Mouse (Mus musculus) MEL (cell line): ENCODE data around the gene Slc44a2. TPM values are rescaled to one million over a fixed set of nuclear protein-coding genes. Genes with fewer than 3 reads are reported as not detected.
"Not testable (repeated sequence)": the region's sequence is repeated elsewhere in the genome, so short reads cannot be mapped to it uniquely, and the experiment has no call there.

ENCODE experiments used
- DNase-seq: peaks from one replicate; pipeline ENCODE4 v3.0.0; 2011; ENCODE audit warnings: low read depth, low spot score
- H3K27ac ChIP-seq: 2 replicates; pipeline ENCODE4 v1.5.1; 2012; ENCODE audit warnings: low read depth, mild to moderate bottlenecking, control low read depth, low read length, moderate library complexity; ENCODE audit not compliant: control insufficient read depth
- H3K27me3 ChIP-seq, 2 experiments: fragments of 150-350 bp in 1 of 2; sonication (generic) in 1 of 2; 2 replicates each; pipeline ENCODE4 v1.6.1; 2012; ENCODE audit warnings: low read length in 2 of 2, mild to moderate bottlenecking in 2 of 2, improper control_type of control experiment in 1 of 2, moderate library complexity in 1 of 2; ENCODE audit not compliant: insufficient read depth in 2 of 2, control insufficient read depth in 1 of 2
- H3K36me3 ChIP-seq, 2 experiments: 2 replicates each; pipeline ENCODE4 v1.6.1; 2012 to 2014; ENCODE audit warnings: low read length in 2 of 2, improper control_type of control experiment in 1 of 2, inconsistent platforms in 1 of 2, mild to moderate bottlenecking in 1 of 2; ENCODE audit not compliant: insufficient read depth in 2 of 2, control insufficient read depth in 1 of 2
- H3K4me1 ChIP-seq, 2 experiments: fragments of 150-350 bp in 1 of 2; sonication (generic) in 1 of 2; 2 replicates each; pipeline ENCODE4 v1.6.1; 2012; ENCODE audit warnings: low read length in 2 of 2, improper control_type of control experiment in 1 of 2, mild to moderate bottlenecking in 1 of 2; ENCODE audit not compliant: insufficient read depth in 2 of 2, control insufficient read depth in 1 of 2
- H3K4me3 ChIP-seq, 2 experiments: fragments of 150-350 bp in 1 of 2; sonication (generic) in 1 of 2; 2 replicates each; pipeline ENCODE4 v1.5.1; 2012; ENCODE audit warnings: low read depth in 2 of 2, low read length in 2 of 2, mild to moderate bottlenecking in 2 of 2, moderate library complexity in 2 of 2, control low read depth in 1 of 2, improper control_type of control experiment in 1 of 2; ENCODE audit not compliant: control insufficient read depth in 1 of 2, insufficient read depth in 1 of 2
- H3K79me2 ChIP-seq: 2 replicates; pipeline ENCODE4 v1.6.1; 2012; ENCODE audit warnings: mild to moderate bottlenecking, low read length, moderate library complexity; ENCODE audit not compliant: control insufficient read depth, poor library complexity, insufficient read depth
- H3K9ac ChIP-seq: 2 replicates; pipeline ENCODE4 v1.6.1; 2012; ENCODE audit warnings: low read depth, mild to moderate bottlenecking, control low read depth, low read length, moderate library complexity; ENCODE audit not compliant: control insufficient read depth, poor library complexity, severe bottlenecking
- H3K9me3 ChIP-seq: fragments of 150-350 bp; sonication (generic); replicated peaks from 2 replicates; pipeline ENCODE4 v1.6.1; 2012; ENCODE audit warnings: mild to moderate bottlenecking, low read length, improper control_type of control experiment, moderate library complexity; ENCODE audit not compliant: insufficient read depth
- BHLHE40 ChIP-seq: IDR thresholded peaks from 2 replicates; pipeline ENCODE4 v1.6.1; 2012; ENCODE audit warnings: low read depth, mild to moderate bottlenecking, inconsistent platforms, low read length, improper control_type of control experiment, borderline replicate concordance
- CHD1 ChIP-seq: IDR thresholded peaks from 2 replicates; pipeline ENCODE4 v1.6.1; 2012; ENCODE audit warnings: low read depth, mild to moderate bottlenecking, inconsistent platforms, low read length, improper control_type of control experiment
- CTCF ChIP-seq, 3 experiments: IDR thresholded peaks in 2 of 3; conservative IDR thresholded peaks in 1 of 3; 2 replicates each; pipeline ENCODE4 v1.5.1; 2011 to 2012; ENCODE audit warnings: low read length in 3 of 3, low read depth in 2 of 3, mild to moderate bottlenecking in 2 of 3, improper control_type of control experiment in 1 of 3, inconsistent platforms in 1 of 3, mixed read lengths in 1 of 3, moderate library complexity in 1 of 3; ENCODE audit not compliant: control insufficient read depth in 1 of 3, insufficient read depth in 1 of 3, poor library complexity in 1 of 3, severe bottlenecking in 1 of 3
- GABPA ChIP-seq: IDR thresholded peaks from 2 replicates; pipeline ENCODE4 v1.6.1; 2012; ENCODE audit warnings: low read depth, mild to moderate bottlenecking, inconsistent platforms, low read length, improper control_type of control experiment, moderate library complexity
- GATA1 ChIP-seq: IDR thresholded peaks from 2 replicates; pipeline ENCODE4 v1.6.1; 2011; ENCODE audit warnings: low read depth, low read length, improper control_type of control experiment
- JUND ChIP-seq: IDR thresholded peaks from 2 replicates; pipeline ENCODE4 v1.6.1; 2011; ENCODE audit warnings: low read depth, mild to moderate bottlenecking, improper control_type of control experiment, low read length
- MAFK ChIP-seq: IDR thresholded peaks from 2 replicates; pipeline ENCODE4 v1.6.1; 2011; ENCODE audit warnings: low read depth, mild to moderate bottlenecking, low read length, improper control_type of control experiment, borderline replicate concordance
- MAZ ChIP-seq: IDR thresholded peaks from 2 replicates; pipeline ENCODE4 v1.6.1; 2012; ENCODE audit warnings: low read depth, mild to moderate bottlenecking, inconsistent platforms, low read length, improper control_type of control experiment
- MYB ChIP-seq: IDR thresholded peaks from 2 replicates; pipeline ENCODE4 v1.6.1; 2011; ENCODE audit warnings: mild to moderate bottlenecking, low read depth, low read length, improper control_type of control experiment
- MYC ChIP-seq: IDR thresholded peaks from 2 replicates; pipeline ENCODE4 v1.6.1; 2011; ENCODE audit warnings: low read depth, mild to moderate bottlenecking, low read length, improper control_type of control experiment, moderate library complexity
- POLR2A ChIP-seq, 2 experiments: IDR thresholded peaks; 2 replicates each; pipeline ENCODE4 v1.6.1; 2011 to 2012; ENCODE audit warnings: low read length in 2 of 2, mild to moderate bottlenecking in 2 of 2, control low read depth in 1 of 2, improper control_type of control experiment in 1 of 2, low read depth in 1 of 2, moderate library complexity in 1 of 2; ENCODE audit not compliant: control insufficient read depth in 1 of 2, insufficient read depth in 1 of 2, poor library complexity in 1 of 2
- POLR2AphosphoS5 ChIP-seq: IDR thresholded peaks from 2 replicates; pipeline ENCODE4 v1.6.1; 2012; ENCODE audit warnings: low read depth, borderline replicate concordance, mild to moderate bottlenecking, inconsistent platforms, low read length, moderate library complexity, mixed read lengths
- RAD21 ChIP-seq: IDR thresholded peaks from 2 replicates; pipeline ENCODE4 v1.6.1; 2011; ENCODE audit warnings: mild to moderate bottlenecking, low read depth, low read length, improper control_type of control experiment
- RCOR1 ChIP-seq: IDR thresholded peaks from 2 replicates; pipeline ENCODE4 v1.6.1; 2012; ENCODE audit warnings: low read depth, mild to moderate bottlenecking, inconsistent platforms, low read length, improper control_type of control experiment
- SMC3 ChIP-seq: IDR thresholded peaks from 2 replicates; pipeline ENCODE4 v1.6.1; 2011; ENCODE audit warnings: low read depth, low read length, improper control_type of control experiment
- TAL1 ChIP-seq: IDR thresholded peaks from 2 replicates; pipeline ENCODE4 v1.6.1; 2012; ENCODE audit warnings: mild to moderate bottlenecking, inconsistent platforms, low read length, moderate library complexity, mixed read lengths
- TBP ChIP-seq: IDR thresholded peaks from 2 replicates; pipeline ENCODE4 v1.8.0; 2011; ENCODE audit warnings: low read depth, low read length, improper control_type of control experiment
- UBTF ChIP-seq: IDR thresholded peaks from 2 replicates; pipeline ENCODE4 v1.6.1; 2012; ENCODE audit warnings: low read depth, mild to moderate bottlenecking, inconsistent platforms, low read length, improper control_type of control experiment, moderate library complexity, borderline replicate concordance; ENCODE audit not compliant: insufficient read depth
- USF1 ChIP-seq: IDR thresholded peaks from 2 replicates; pipeline ENCODE4 v1.6.1; 2014; ENCODE audit warnings: low read depth, mild to moderate bottlenecking, inconsistent platforms, low read length, improper control_type of control experiment, moderate library complexity
- USF2 ChIP-seq, 2 experiments: IDR thresholded peaks; 2 replicates each; pipeline ENCODE4 v1.6.1; 2011 to 2012; ENCODE audit warnings: improper control_type of control experiment in 2 of 2, low read length in 2 of 2, borderline replicate concordance in 1 of 2, inconsistent platforms in 1 of 2, low read depth in 1 of 2, mild to moderate bottlenecking in 1 of 2; ENCODE audit not compliant: insufficient read depth in 1 of 2
- ZKSCAN1 ChIP-seq: IDR thresholded peaks from 2 replicates; pipeline ENCODE4 v1.6.1; 2012; ENCODE audit warnings: low read depth, mild to moderate bottlenecking, inconsistent platforms, low read length, improper control_type of control experiment, moderate library complexity
- ZMIZ1 ChIP-seq: IDR thresholded peaks from 2 replicates; pipeline ENCODE4 v1.6.1; 2012; ENCODE audit warnings: low read depth, mild to moderate bottlenecking, inconsistent platforms, low read length, improper control_type of control experiment, moderate library complexity
- polyA plus RNA-seq, 2 experiments: library from polyadenylated mRNA; stranded (reverse) in 1 of 2; unstranded in 1 of 2; fragments of >175 nt in 1 of 2; fragments of >200 nt in 1 of 2; gene quantifications; 2 replicates each; pipeline versions ENCODE4 v1.2.1 to v1.2.4; 2012; ENCODE audit warnings: low replicate concordance in 2 of 2, low read depth in 1 of 2; ENCODE audit not compliant: insufficient read length in 2 of 2, insufficient read depth in 1 of 2, missing spikeins in 1 of 2
- total RNA-seq: library from RNA; depleted of rRNA; stranded (reverse); fragments of 300-350 nt; gene quantifications from 2 replicates; pipeline ENCODE4 v1.2.3, GENCODE M21; 2012

Gene Slc44a2
- total and polyA plus RNA-seq, 3 experiments, result 27.3 to 121 TPM; not detected in 1

DNA sequence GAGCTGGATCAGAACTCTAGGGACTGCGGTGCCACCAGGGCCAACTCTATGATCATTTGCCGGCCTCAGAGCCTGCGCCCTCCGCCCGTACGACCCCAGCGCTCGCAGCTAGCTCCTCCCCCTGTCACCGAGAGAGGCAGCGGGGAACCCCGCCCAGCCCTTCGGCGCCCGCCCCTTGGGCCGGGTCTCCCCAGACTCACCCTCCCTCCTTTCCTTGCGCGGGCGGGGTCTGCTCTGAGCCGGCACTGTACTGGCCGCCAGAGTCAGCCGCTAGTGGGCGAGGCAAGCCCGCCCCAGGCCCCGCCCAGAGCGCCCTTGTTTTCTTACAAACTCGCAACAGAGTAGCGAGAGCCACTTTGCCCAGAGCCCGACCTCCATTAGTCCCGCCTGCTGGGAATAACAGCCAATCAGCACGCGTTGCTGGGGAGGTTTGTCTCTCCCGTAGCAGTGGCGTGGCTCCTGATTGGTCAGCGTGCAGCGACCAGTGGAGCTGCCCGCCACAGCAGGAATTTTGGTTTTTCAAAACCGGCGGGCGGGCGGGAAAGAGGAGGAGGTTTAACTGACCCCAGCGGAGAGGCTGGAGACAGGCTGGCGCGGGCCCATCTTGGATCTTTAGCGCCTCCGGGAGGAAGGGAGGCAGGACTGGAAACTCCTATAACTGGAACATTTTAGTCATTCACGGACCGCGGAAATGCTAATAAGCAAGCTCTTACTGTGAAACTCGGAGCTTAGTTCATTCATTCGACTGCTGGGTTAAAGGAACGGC is 29.3 kb upstream of the Slc44a2 start, which contains the start of gene Cdkn2d:
TSS of gene Cdkn2d (minus strand) at position 386 of the 766 bp plus-strand sequence.
- peak; percentile 100 for DNase-seq
- Histone ChIP-seq H3K79me2 (peaks cover 40% of the 10 kb centered on the region), H3K4me1 (peaks cover 26 to 27% of the 10 kb centered on the region in 2 experiments), H3K4me3 (peak within 1 kb of the TSS; percentile 75 to 76), H3K36me3 (peaks cover 0 to 35% of the 10 kb centered on the region in 2 experiments; a peak in 3 of 4 replicates), H3K9me3 (no peaks in the 10 kb centered on the region), H3K9ac (peak within 1 kb of the TSS; percentile 81), H3K27ac (peak within 1 kb of the TSS; percentile 92), H3K27me3 (peaks cover 0 to 3% of the 10 kb centered on the region in 2 experiments; a peak in 1 of 4 replicates)
- TF ChIP-seq MAZ (no peak), MYB (no peak), ZKSCAN1 (no peak), USF1 (no peak), POLR2A (IDR thresholded peaks at IDR 0.05; ENCODE audit: control insufficient read depth in 1 of 2, insufficient read depth in 1 of 2, low read depth in 1 of 2, low read length in 2 of 2, poor library complexity in 1 of 2) (peak in 1 of 2 experiments; percentile 98; a peak in 2 of 4 replicates), SMC3 (no peak), USF2 (IDR thresholded peaks at IDR 0.05; ENCODE audit: borderline replicate concordance in 1 of 2, insufficient read depth in 1 of 2, low read depth in 1 of 2, low read length in 2 of 2) (no peak), JUND (no peak), RCOR1 (no peak), POLR2AphosphoS5 (peak; percentile 96; the same call in 1 of the 2 replicates), GATA1 (no peak), ZMIZ1 (no peak), RAD21 (no peak), MAFK (no peak), MYC (no peak), CHD1 (no peak), TAL1 (no peak), TBP (peak; percentile 92), CTCF (IDR thresholded peaks at IDR 0.05 in 2 of 3, conservative IDR thresholded peaks at IDR 0.05 in 1 of 3; ENCODE audit: control insufficient read depth in 1 of 3, insufficient read depth in 1 of 3, low read depth in 2 of 3, low read length in 3 of 3, poor library complexity in 1 of 3, severe bottlenecking in 1 of 3) (no peak), UBTF (0 out of 2 replicates have a peak, but pooled peaks have one; percentile 16), BHLHE40 (no peak), GABPA (no peak)

DNA sequence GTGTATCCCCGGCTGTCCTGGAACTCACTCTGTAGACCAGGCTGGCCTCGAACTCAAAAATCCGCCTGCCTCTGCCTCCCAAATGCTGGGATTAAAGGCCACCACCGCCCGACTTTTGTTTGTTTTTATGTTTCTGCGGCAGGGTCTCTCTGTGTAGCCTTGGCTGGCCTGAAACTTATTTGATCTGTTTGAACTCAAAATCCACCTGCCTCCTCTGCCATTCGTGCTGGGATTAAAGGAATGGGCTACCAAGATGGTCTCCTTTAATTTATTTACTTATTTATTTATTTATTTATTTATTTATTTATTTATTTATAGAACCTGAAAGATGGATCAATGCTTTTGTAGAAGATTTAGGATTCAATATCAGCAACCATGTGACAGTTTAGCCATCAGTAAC is 28.6 kb upstream of the Slc44a2 start:
- Histone ChIP-seq H3K9ac (peak overlapping the region; percentile 81), H3K36me3 (peaks cover 0 to 29% of the 10 kb centered on the region in 2 experiments; a peak in 2 of 4 replicates)

More for the DNA sequence above, 28.6 kb upstream of the Slc44a2 start:
- H3K27me3 ChIP-seq, H3K9me3 ChIP-seq: not testable (repeated sequence)
- H3K79me2 ChIP-seq, result peaks cover 34% of the 10 kb centered on the region
- H3K4me1 ChIP-seq, result peaks cover 20 to 21% of the 10 kb centered on the region in 2 experiments
- peak overlapping the region; percentile 47 to 73 for H3K4me3 ChIP-seq
- DNase-seq, result peak; percentile 75
- H3K27ac ChIP-seq, result peak overlapping the region; percentile 92
